Mouse (Mus musculus) liver, embryonic 11.5 days (tissue): ENCODE measurements around the gene Myh14. TPM values are rescaled to one million over a fixed set of nuclear protein-coding genes. Genes with fewer than 3 reads are reported as not detected.

Experiments used
- ATAC-seq: fragments of 200-750 bp; cut with Nextera tagmentation; replicated peaks from 2 replicates; pipeline ENCODE4 v1.8.0; 2017; ENCODE audit warnings: moderate number of reproducible peaks, mild to moderate bottlenecking, moderate TSS enrichment, moderate library complexity; ENCODE audit not compliant: low FRiP score
- DNase-seq: peaks from one replicate; pipeline ENCODE4 v3.0.0-alpha.2; 2017; ENCODE audit warnings: low spot score
- H3K27ac ChIP-seq: fragments of 300-500 bp; sonication (generic); 2 replicates; pipeline ENCODE4 v1.5.1; 2014; ENCODE audit warnings: mild to moderate bottlenecking, low read depth, low read length, control low read depth
- H3K27me3 ChIP-seq: fragments of 300-500 bp; sonication (generic); replicated peaks from 2 replicates; pipeline ENCODE4 v1.6.1; 2014; ENCODE audit warnings: low read length, mixed read lengths; ENCODE audit not compliant: control insufficient read depth, insufficient read depth
- H3K36me3 ChIP-seq: fragments of 300-500 bp; sonication (generic); 2 replicates; pipeline ENCODE4 v1.6.1; 2014; ENCODE audit warnings: mild to moderate bottlenecking, low read length, moderate library complexity, mixed read lengths; ENCODE audit not compliant: control insufficient read depth, insufficient read depth
- H3K4me1 ChIP-seq: fragments of 300-500 bp; sonication (generic); replicated peaks from 2 replicates; pipeline ENCODE4 v1.6.1; 2014; ENCODE audit warnings: low read length, mixed read lengths; ENCODE audit not compliant: control insufficient read depth, insufficient read depth
- H3K4me2 ChIP-seq: fragments of 300-500 bp; sonication (generic); 2 replicates; pipeline ENCODE4 v1.6.1; 2014; ENCODE audit warnings: mild to moderate bottlenecking, control low read depth, moderate library complexity
- H3K4me3 ChIP-seq: fragments of 300-500 bp; sonication (generic); 2 replicates; pipeline ENCODE4 v1.5.1; 2014; ENCODE audit warnings: low read depth, low read length, control low read depth
- H3K9ac ChIP-seq: fragments of 300-500 bp; sonication (generic); 2 replicates; pipeline ENCODE4 v1.6.1; 2014; ENCODE audit warnings: low read depth, low read length, control low read depth
- H3K9me3 ChIP-seq: fragments of 300-500 bp; sonication (generic); 2 replicates; pipeline ENCODE4 v1.6.1; 2016; ENCODE audit warnings: low read length, inconsistent platforms, mixed read lengths; ENCODE audit not compliant: control insufficient read depth
- WGBS: fragments of 180-500 bp; shearing (Covaris S2); extraction: QIAGEN DNeasy Blood & Tissue Kit; methylation state at CpG from one replicate; pipeline ENCODE4 v1.1.7; 2014; 5-methylcytosine and 5-hydroxymethylcytosine counted together
- polyA plus RNA-seq: library from polyadenylated mRNA; unstranded; fragments of >200 nt; fragmentation: Nextera tagmentation; extraction: Ambion mirVana; gene quantifications from 2 replicates; pipeline ENCODE4 v1.2.1, GENCODE M21; 2014

Myh14 gene
- polyA plus RNA-seq, 1 experiment from 2014 or later: 0.66 TPM

GRCm38 (mm10) chr7:44636684-44637083 lies 34.0 kb downstream of the Myh14 start:
- H3K4me2 ChIP-seq: no peak overlapping the region
- H3K9me3 ChIP-seq: no peaks in the 10 kb centered on the region
- H3K4me1 ChIP-seq: no peaks in the 10 kb centered on the region
- H3K36me3 ChIP-seq: no peaks in the 10 kb centered on the region
- peaks cover 52% of the 10 kb centered on the region for H3K27me3 ChIP-seq
- DNase-seq: no peak
- H3K27ac ChIP-seq: no peak overlapping the region
- ATAC-seq: no peak
- no peak overlapping the region for H3K4me3 ChIP-seq
- H3K9ac ChIP-seq: no peak overlapping the region
- WGBS: 81% methylated on average over 9 of the region's 9 CpGs

GRCm38 (mm10) chr7:44633407-44633806 lies 37.2 kb downstream of the Myh14 start:
- H3K27me3 ChIP-seq: peaks cover 19% of the 10 kb centered on the region
- WGBS: 18% methylated on average over 15 of the region's 15 CpGs
- ATAC-seq: no peak

GRCm38 (mm10) chr7:44632676-44633075 lies 38.0 kb downstream of the Myh14 start:
- Histone ChIP-seq H3K27ac (no peak overlapping the region), H3K4me3 (no peak overlapping the region), H3K27me3 (peaks cover 17% of the 10 kb centered on the region), H3K9ac (no peak overlapping the region), H3K4me1 (no peaks in the 10 kb centered on the region), H3K9me3 (no peaks in the 10 kb centered on the region), H3K4me2 (no peak overlapping the region), H3K36me3 (no peaks in the 10 kb centered on the region)
- DNase-seq (no peak), ATAC-seq (no peak)
- WGBS: 30% methylated on average over 13 of the region's 13 CpGs

More at GRCm38 (mm10) chr7:44633407-44633806, 37.2 kb downstream of the Myh14 start:
- no peaks in the 10 kb centered on the region for H3K4me1 ChIP-seq
- no peak overlapping the region for H3K4me3 ChIP-seq
- H3K36me3 ChIP-seq: no peaks in the 10 kb centered on the region
- no peak overlapping the region for H3K9ac ChIP-seq
- no peak overlapping the region for H3K27ac ChIP-seq
- no peak for DNase-seq
- H3K4me2 ChIP-seq: no peak overlapping the region
- H3K9me3 ChIP-seq: no peaks in the 10 kb centered on the region

GRCm38 (mm10) chr7:44630437-44630836 lies 40.2 kb downstream of the Myh14 start:
- ATAC-seq: no peak
- DNase-seq: no peak
- Histone ChIP-seq H3K4me1 (no peaks in the 10 kb centered on the region), H3K9ac (no peak overlapping the region), H3K27ac (no peak overlapping the region), H3K9me3 (no peaks in the 10 kb centered on the region), H3K4me2 (no peak overlapping the region), H3K36me3 (no peaks in the 10 kb centered on the region), H3K4me3 (no peak overlapping the region), H3K27me3 (peaks cover 14% of the 10 kb centered on the region)
- 66% methylated on average over 13 of the region's 13 CpGs for WGBS

GRCm38 (mm10) chr7:44628402-44629034 lies 42.1 kb downstream of the Myh14 start:
- Histone ChIP-seq H3K4me1 (no peaks in the 10 kb centered on the region), H3K9me3 (no peaks in the 10 kb centered on the region), H3K4me3 (no peak overlapping the region), H3K27me3 (peaks cover 6% of the 10 kb centered on the region), H3K27ac (no peak overlapping the region), H3K36me3 (no peaks in the 10 kb centered on the region), H3K4me2 (no peak overlapping the region), H3K9ac (no peak overlapping the region)
- DNase-seq (no peak), ATAC-seq (no peak)
- 81% methylated on average over 15 of the region's 15 CpGs for WGBS

GRCm38 (mm10) chr7:44626966-44627365 lies 43.7 kb downstream of the Myh14 start:
- Histone ChIP-seq H3K27me3 (0 out of 2 replicates have a peak, but pooled peaks cover 3% of the 10 kb centered on the region), H3K36me3 (no peaks in the 10 kb centered on the region), H3K9ac (no peak overlapping the region), H3K27ac (no peak overlapping the region), H3K4me1 (no peaks in the 10 kb centered on the region), H3K4me3 (no peak overlapping the region), H3K9me3 (no peaks in the 10 kb centered on the region), H3K4me2 (no peak overlapping the region)
- DNase-seq (no peak), ATAC-seq (no peak)
- WGBS: 70% methylated on average over 13 of the region's 13 CpGs

- no peak overlapping the region for H3K4me3 ChIP-seq
- 38% methylated on average over 1 of the region's 1 CpGs for WGBS
Measured at GRCm38 (mm10) chr7:44626068-44626385, 44.6 kb downstream of the Myh14 start.

GRCm38 (mm10) chr7:44625241-44626067 lies 45.2 kb downstream of the Myh14 start:
- Histone ChIP-seq H3K4me1 (no peaks in the 10 kb centered on the region), H3K9me3 (no peaks in the 10 kb centered on the region), H3K36me3 (no peaks in the 10 kb centered on the region), H3K4me2 (no peak overlapping the region), H3K9ac (no peak overlapping the region), H3K27me3 (0 out of 2 replicates have a peak, but pooled peaks cover 3% of the 10 kb centered on the region), H3K4me3 (no peak overlapping the region), H3K27ac (no peak overlapping the region)
- ATAC-seq (no peak), DNase-seq (no peak)
- WGBS: 81% methylated on average over 13 of the region's 13 CpGs

More at GRCm38 (mm10) chr7:44626068-44626385, 44.6 kb downstream of the Myh14 start:
- H3K36me3 ChIP-seq: no peaks in the 10 kb centered on the region
- no peaks in the 10 kb centered on the region for H3K4me1 ChIP-seq
- no peak for ATAC-seq
- no peak overlapping the region for H3K27ac ChIP-seq
- no peak overlapping the region for H3K9ac ChIP-seq
- 0 out of 2 replicates have a peak, but pooled peaks cover 3% of the 10 kb centered on the region for H3K27me3 ChIP-seq
- no peaks in the 10 kb centered on the region for H3K9me3 ChIP-seq
- no peak for DNase-seq
- H3K4me2 ChIP-seq: no peak overlapping the region
